Mouse (Mus musculus) ES-E14 (cell line): ENCODE results near the gene Ezr.

Source experiments
- CHD2 ChIP-seq: IDR thresholded peaks from 2 replicates; pipeline ENCODE4 v1.6.1; 2014; ENCODE audit warnings: mild to moderate bottlenecking, low read depth, low read length, inconsistent platforms
- HCFC1 ChIP-seq: IDR thresholded peaks from 2 replicates; pipeline ENCODE4 v1.6.1; 2012; ENCODE audit warnings: low read length, inconsistent platforms, borderline replicate concordance; ENCODE audit not compliant: insufficient read depth
- MAFK ChIP-seq: IDR thresholded peaks from 2 replicates; pipeline ENCODE4 v1.6.1; 2014; ENCODE audit warnings: mild to moderate bottlenecking, low read depth, low read length, inconsistent platforms; ENCODE audit not compliant: insufficient read depth
- ZC3H11A ChIP-seq: IDR thresholded peaks from 2 replicates; pipeline ENCODE4 v1.6.1; 2012; ENCODE audit warnings: low read depth, mild to moderate bottlenecking, inconsistent platforms, low read length, borderline replicate concordance
- ZNF384 ChIP-seq: IDR thresholded peaks from 2 replicates; pipeline ENCODE4 v1.6.1; 2012; ENCODE audit warnings: low read depth, low read length, inconsistent platforms

GRCm38 (mm10) chr17:6807827-6808520 lies 25.4 kb upstream of the Ezr start:
- TF ChIP-seq CHD2 (no peak), ZNF384 (no peak), ZC3H11A (no peak), MAFK (no peak), HCFC1 (no peak)
